Mouse (Mus musculus): Measurements from ENCODE around the gene Zfand6. TPM values are rescaled to one million over a fixed set of nuclear protein-coding genes. Genes with fewer than 3 reads are reported as not detected.

Zfand6 gene
- polyA plus RNA-seq, 1 experiment, result 20.0 TPM

DNA sequence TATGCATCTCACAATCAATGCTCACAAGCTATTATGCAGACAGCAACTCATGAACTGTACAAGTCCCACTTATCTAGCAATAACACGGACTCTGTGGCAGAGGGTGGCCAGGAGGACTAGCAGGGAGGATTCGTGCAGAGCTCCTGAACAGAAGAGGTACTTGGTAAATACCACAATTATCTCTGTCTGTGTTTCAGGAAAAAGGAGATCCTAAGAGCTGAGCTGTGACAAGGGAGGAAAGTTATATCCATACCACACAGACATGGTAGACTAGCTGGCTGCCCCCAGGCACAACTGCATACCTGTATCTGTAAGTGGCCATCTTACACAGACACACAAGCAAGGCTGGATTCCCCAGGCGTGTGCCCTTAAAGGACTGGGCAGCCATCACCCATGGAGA is 88.4 kb downstream of the Zfand6 start:
- no peaks in the 10 kb centered on the region for H3K27me3 ChIP-seq (ENCODE audit: control insufficient read depth, insufficient read depth, insufficient read length)
- H3K79me2 ChIP-seq (ENCODE audit: control insufficient read depth, insufficient read depth), result peaks cover 5% of the 10 kb centered on the region
- H3ac ChIP-seq (ENCODE audit: control insufficient read depth, insufficient read length, low read depth), result no peak overlapping the region
- TF ChIP-seq FOSL1 (IDR thresholded peaks at IDR 0.05; ENCODE audit: insufficient read depth, low read length, poor library complexity, severe bottlenecking), result no peak
- TF ChIP-seq USF1 (IDR thresholded peaks at IDR 0.05; ENCODE audit: low read depth), result no peak
- no peak for TF ChIP-seq MAX (IDR thresholded peaks at IDR 0.05)
- TF ChIP-seq CEBPB (IDR thresholded peaks at IDR 0.05; ENCODE audit: low read depth), result no peak
- no peak for TF ChIP-seq MYOG (IDR thresholded peaks at IDR 0.05; ENCODE audit: control insufficient read depth, extremely low read depth, insufficient read length)
- TF ChIP-seq MYOD1 (IDR thresholded peaks at IDR 0.05; ENCODE audit: control insufficient read depth, insufficient read length, low read depth), result no peak
- TF ChIP-seq CTCF (IDR thresholded peaks at IDR 0.05; ENCODE audit: control insufficient read depth, insufficient read depth, insufficient read length), result no peak
- H3K4me3 ChIP-seq (ENCODE audit: insufficient read depth, poor library complexity, severe bottlenecking), result no peak overlapping the region
- no peaks in the 10 kb centered on the region for H3K36me3 ChIP-seq (ENCODE audit: control insufficient read depth, insufficient read depth)
- no peaks in the 10 kb centered on the region for H3K79me3 ChIP-seq (ENCODE audit: low read depth)

DNA sequence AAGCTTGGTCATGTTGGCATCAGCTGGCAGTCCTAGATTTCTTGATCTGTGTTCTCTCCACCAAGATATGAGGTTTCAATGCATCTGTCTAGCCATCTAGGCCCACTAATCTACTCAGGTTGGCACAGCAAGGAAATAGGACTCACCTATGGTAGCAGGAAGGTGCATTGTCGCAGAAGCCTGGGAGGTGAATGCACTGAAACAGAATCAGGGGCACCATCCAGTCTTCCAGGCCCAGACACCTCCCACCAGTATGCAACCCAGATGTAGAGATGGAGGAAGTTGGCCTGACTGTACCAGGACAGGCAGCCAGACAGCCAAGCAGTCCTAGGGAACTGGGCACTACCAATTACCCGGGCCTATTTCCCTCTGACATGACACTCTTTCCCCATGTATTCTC is 89.1 kb downstream of the Zfand6 start:
- no peak overlapping the region for H3ac ChIP-seq (ENCODE audit: control insufficient read depth, insufficient read length, low read depth)

DNA sequence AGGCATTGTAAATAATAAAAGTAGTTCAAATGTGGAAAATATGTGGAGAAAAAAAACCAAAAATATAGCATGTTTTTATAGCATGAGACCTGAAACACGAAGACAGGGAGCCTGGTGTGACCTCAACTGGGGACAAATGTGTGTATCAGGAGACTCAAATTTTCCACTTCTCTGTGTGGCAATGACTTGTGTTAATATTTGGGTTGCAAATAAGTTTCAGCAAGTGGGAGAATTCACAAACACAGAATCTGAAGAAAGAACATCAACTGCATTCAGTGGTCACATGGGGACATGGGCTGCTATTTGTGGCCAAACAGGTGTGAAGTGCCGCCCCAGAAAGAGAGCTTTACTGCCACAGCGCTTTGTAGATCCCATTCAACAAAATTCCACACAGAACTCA is 93.1 kb downstream of the Zfand6 start:
- H3ac ChIP-seq (ENCODE audit: control insufficient read depth, insufficient read length, low read depth), result no peak overlapping the region
- no peaks in the 10 kb centered on the region for H3K79me2 ChIP-seq (ENCODE audit: control insufficient read depth, insufficient read depth)
- no peaks in the 10 kb centered on the region for H3K79me3 ChIP-seq (ENCODE audit: low read depth)
- TF ChIP-seq FOSL1 (IDR thresholded peaks at IDR 0.05; ENCODE audit: insufficient read depth, low read length, poor library complexity, severe bottlenecking) (no peak), MAX (IDR thresholded peaks at IDR 0.05) (no peak), CTCF (IDR thresholded peaks at IDR 0.05; ENCODE audit: control insufficient read depth, insufficient read depth, insufficient read length) (no peak), CEBPB (IDR thresholded peaks at IDR 0.05; ENCODE audit: low read depth) (no peak), MYOD1 (IDR thresholded peaks at IDR 0.05; ENCODE audit: control insufficient read depth, insufficient read length, low read depth) (no peak), USF1 (IDR thresholded peaks at IDR 0.05; ENCODE audit: low read depth) (no peak), MYOG (IDR thresholded peaks at IDR 0.05; ENCODE audit: control insufficient read depth, extremely low read depth, insufficient read length) (no peak)
- H3K4me3 ChIP-seq (ENCODE audit: insufficient read depth, poor library complexity, severe bottlenecking), result no peak overlapping the region
- no peaks in the 10 kb centered on the region for H3K27me3 ChIP-seq (ENCODE audit: control insufficient read depth, insufficient read depth, insufficient read length)
- H3K36me3 ChIP-seq (ENCODE audit: control insufficient read depth, insufficient read depth), result peaks cover 12% of the 10 kb centered on the region

More for the DNA sequence above, 89.1 kb downstream of the Zfand6 start:
- Histone ChIP-seq H3K4me3 (ENCODE audit: insufficient read depth, poor library complexity, severe bottlenecking) (no peak overlapping the region), H3K79me3 (ENCODE audit: low read depth) (no peaks in the 10 kb centered on the region), H3K36me3 (ENCODE audit: control insufficient read depth, insufficient read depth) (no peaks in the 10 kb centered on the region), H3K79me2 (ENCODE audit: control insufficient read depth, insufficient read depth) (peaks cover 5% of the 10 kb centered on the region), H3K27me3 (ENCODE audit: control insufficient read depth, insufficient read depth, insufficient read length) (no peaks in the 10 kb centered on the region)
- TF ChIP-seq FOSL1 (IDR thresholded peaks at IDR 0.05; ENCODE audit: insufficient read depth, low read length, poor library complexity, severe bottlenecking), result no peak
- no peak for TF ChIP-seq MYOG (IDR thresholded peaks at IDR 0.05; ENCODE audit: control insufficient read depth, extremely low read depth, insufficient read length)
- TF ChIP-seq MYOD1 (IDR thresholded peaks at IDR 0.05; ENCODE audit: control insufficient read depth, insufficient read length, low read depth), result no peak
- TF ChIP-seq MAX (IDR thresholded peaks at IDR 0.05), result no peak
- no peak for TF ChIP-seq USF1 (IDR thresholded peaks at IDR 0.05; ENCODE audit: low read depth)
- TF ChIP-seq CEBPB (IDR thresholded peaks at IDR 0.05; ENCODE audit: low read depth), result no peak
- no peak for TF ChIP-seq CTCF (IDR thresholded peaks at IDR 0.05; ENCODE audit: control insufficient read depth, insufficient read depth, insufficient read length)

DNA sequence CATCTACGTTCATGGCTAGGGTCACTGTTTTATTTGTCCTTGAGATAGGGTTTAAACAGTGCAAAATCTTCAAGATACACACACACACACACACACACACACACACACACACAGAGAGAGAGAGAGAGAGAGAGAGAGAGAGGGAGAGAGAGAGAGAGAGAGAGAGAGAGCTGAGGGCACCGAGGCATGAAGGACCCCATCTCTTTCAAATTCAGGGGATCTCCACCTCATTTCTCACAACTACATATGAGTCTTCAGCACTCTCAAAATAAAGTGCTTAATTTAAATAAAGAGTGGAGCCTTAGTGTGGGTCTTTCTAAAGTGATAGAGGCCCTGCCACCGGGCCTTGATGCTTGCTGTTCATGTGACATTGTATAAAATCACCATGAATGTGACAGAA is 93.8 kb downstream of the Zfand6 start:
- H3K79me2 ChIP-seq (ENCODE audit: control insufficient read depth, insufficient read depth), result no peaks in the 10 kb centered on the region
- peaks cover 12% of the 10 kb centered on the region for H3K36me3 ChIP-seq (ENCODE audit: control insufficient read depth, insufficient read depth)
- TF ChIP-seq USF1 (IDR thresholded peaks at IDR 0.05; ENCODE audit: low read depth) (no peak), FOSL1 (IDR thresholded peaks at IDR 0.05; ENCODE audit: insufficient read depth, low read length, poor library complexity, severe bottlenecking) (no peak), CTCF (IDR thresholded peaks at IDR 0.05; ENCODE audit: control insufficient read depth, insufficient read depth, insufficient read length) (no peak), CEBPB (IDR thresholded peaks at IDR 0.05; ENCODE audit: low read depth) (no peak), MAX (IDR thresholded peaks at IDR 0.05) (no peak), MYOG (IDR thresholded peaks at IDR 0.05; ENCODE audit: control insufficient read depth, extremely low read depth, insufficient read length) (no peak), MYOD1 (IDR thresholded peaks at IDR 0.05; ENCODE audit: control insufficient read depth, insufficient read length, low read depth) (no peak)
- H3K79me3 ChIP-seq (ENCODE audit: low read depth), result no peaks in the 10 kb centered on the region
- H3K4me3 ChIP-seq (ENCODE audit: insufficient read depth, poor library complexity, severe bottlenecking), result no peak overlapping the region
- no peaks in the 10 kb centered on the region for H3K27me3 ChIP-seq (ENCODE audit: control insufficient read depth, insufficient read depth, insufficient read length)
- H3ac ChIP-seq (ENCODE audit: control insufficient read depth, insufficient read length, low read depth), result no peak overlapping the region

DNA sequence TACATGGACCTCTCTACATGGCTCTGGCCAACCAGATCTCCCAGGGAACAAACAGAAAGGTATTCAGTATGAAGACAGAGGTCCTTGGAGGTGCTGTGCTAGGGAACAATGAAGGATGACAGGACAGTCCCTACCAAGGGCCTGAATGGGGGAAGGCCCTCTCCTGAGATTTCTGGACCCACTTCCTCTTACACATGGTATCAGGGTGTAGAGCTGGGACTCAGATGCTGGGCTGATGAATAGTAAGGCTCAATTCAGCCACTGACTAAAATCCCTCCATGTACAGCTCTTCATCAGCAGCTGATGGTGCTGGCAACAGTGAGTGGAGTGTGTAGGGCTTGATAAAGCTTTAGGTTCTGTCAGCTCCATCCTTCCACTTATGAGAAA is 94.8 kb downstream of the Zfand6 start:
- Histone ChIP-seq H3K36me3 (ENCODE audit: control insufficient read depth, insufficient read depth) (peaks cover 12% of the 10 kb centered on the region), H3K4me3 (ENCODE audit: insufficient read depth, poor library complexity, severe bottlenecking) (no peak overlapping the region), H3K79me3 (ENCODE audit: low read depth) (no peaks in the 10 kb centered on the region), H3K27me3 (ENCODE audit: control insufficient read depth, insufficient read depth, insufficient read length) (no peaks in the 10 kb centered on the region), H3K79me2 (ENCODE audit: control insufficient read depth, insufficient read depth) (no peaks in the 10 kb centered on the region), H3ac (ENCODE audit: control insufficient read depth, insufficient read length, low read depth) (no peak overlapping the region)
- TF ChIP-seq CEBPB (IDR thresholded peaks at IDR 0.05; ENCODE audit: low read depth) (no peak), MYOD1 (IDR thresholded peaks at IDR 0.05; ENCODE audit: control insufficient read depth, insufficient read length, low read depth) (no peak), MAX (IDR thresholded peaks at IDR 0.05) (no peak), CTCF (IDR thresholded peaks at IDR 0.05; ENCODE audit: control insufficient read depth, insufficient read depth, insufficient read length) (no peak), FOSL1 (IDR thresholded peaks at IDR 0.05; ENCODE audit: insufficient read depth, low read length, poor library complexity, severe bottlenecking) (no peak), USF1 (IDR thresholded peaks at IDR 0.05; ENCODE audit: low read depth) (no peak), MYOG (IDR thresholded peaks at IDR 0.05; ENCODE audit: control insufficient read depth, extremely low read depth, insufficient read length) (no peak)
